Mouse (Mus musculus): ENCODE measurements around the gene Olfr721-ps1.

Gene Olfr721-ps1

GRCm38 (mm10) chr14:14400998-14401397, at the start of gene Olfr721-ps1:
Gene Olfr721-ps1, plus strand, starts transcription at chr14:14401298.
- no peak for DNase-seq (ENCODE audit: low spot score in 2 of 2)

- no peak for DNase-seq (ENCODE audit: low spot score in 2 of 2)
Observed at GRCm38 (mm10) chr14:14351721-14352590, 49.1 kb upstream of the Olfr721-ps1 start.

- DNase-seq (ENCODE audit: low spot score in 2 of 2), result no peak
Observed at GRCm38 (mm10) chr14:14352606-14353005, 48.5 kb upstream of the Olfr721-ps1 start.

GRCm38 (mm10) chr14:14353081-14353732, 47.9 kb upstream of the Olfr721-ps1 start:
- no peak for DNase-seq (ENCODE audit: low spot score in 2 of 2)

- no peak for DNase-seq (ENCODE audit: low spot score in 2 of 2)
Observed at GRCm38 (mm10) chr14:14353740-14354510, 47.2 kb upstream of the Olfr721-ps1 start.

GRCm38 (mm10) chr14:14354511-14355359, 46.4 kb upstream of the Olfr721-ps1 start:
- no peak for DNase-seq (ENCODE audit: low spot score in 2 of 2)

GRCm38 (mm10) chr14:14355360-14355646, 45.8 kb upstream of the Olfr721-ps1 start:
- no peak for DNase-seq (ENCODE audit: low spot score in 2 of 2)

GRCm38 (mm10) chr14:14395535-14395934, 5.6 kb upstream of the Olfr721-ps1 start:
- no peak for DNase-seq (ENCODE audit: low spot score in 2 of 2)

GRCm38 (mm10) chr14:14436078-14436658, 35.1 kb downstream of the Olfr721-ps1 start:
- DNase-seq (ENCODE audit: low spot score in 2 of 2), result no peak
